Mouse (Mus musculus) thymus, adult 2 months (tissue): Measurements from ENCODE around the gene Daw1. TPM values are rescaled to one million over a fixed set of nuclear protein-coding genes. Genes with fewer than 3 reads are reported as not detected.

Experiments used
- DNase-seq: peaks from one replicate; pipeline ENCODE4 v3.0.0; 2021
- H3K27ac ChIP-seq: fragments of 200-500 bp; 2 replicates; pipeline ENCODE4 v1.5.1; 2012; ENCODE audit warnings: low read length, control low read depth; ENCODE audit not compliant: control insufficient read depth, insufficient read depth
- H3K27me3 ChIP-seq: fragments of 200-500 bp; 2 replicates; pipeline ENCODE4 v1.6.1; 2012; ENCODE audit warnings: mild to moderate bottlenecking, low read length, moderate library complexity, mixed read lengths; ENCODE audit not compliant: control insufficient read depth, insufficient read depth
- H3K36me3 ChIP-seq: fragments of 200-500 bp; 2 replicates; pipeline ENCODE4 v1.6.1; 2012; ENCODE audit warnings: mild to moderate bottlenecking, low read length, moderate library complexity; ENCODE audit not compliant: control insufficient read depth, insufficient read depth
- H3K4me1 ChIP-seq: fragments of 200-500 bp; replicated peaks from 2 replicates; pipeline ENCODE4 v1.6.1; 2012; ENCODE audit warnings: low read length; ENCODE audit not compliant: control insufficient read depth, insufficient read depth
- H3K4me3 ChIP-seq: fragments of 200-500 bp; 2 replicates; pipeline ENCODE4 v1.5.1; 2012; ENCODE audit warnings: mild to moderate bottlenecking, low read length, control low read depth, moderate library complexity; ENCODE audit not compliant: control insufficient read depth, insufficient read depth
- CTCF ChIP-seq: fragments of 200-500 bp; IDR thresholded peaks from 2 replicates; pipeline ENCODE4 v1.5.1; 2012; ENCODE audit warnings: mild to moderate bottlenecking, control low read depth, low read length, moderate library complexity, borderline replicate concordance; ENCODE audit not compliant: control insufficient read depth, poor library complexity, insufficient read depth; ENCODE audit errors: extremely low read depth
- POLR2A ChIP-seq: fragments of 200-500 bp; IDR thresholded peaks from 2 replicates; pipeline ENCODE4 v1.6.1; 2012; ENCODE audit warnings: mild to moderate bottlenecking, low read length, control low read depth, moderate library complexity; ENCODE audit not compliant: control insufficient read depth, poor library complexity, insufficient read depth; ENCODE audit errors: extremely low read depth
- WGBS: fragments of 180-500 bp; shearing (Covaris S2); methylation state at CpG from one replicate; pipeline ENCODE4 v1.1.7; 2018; 5-methylcytosine and 5-hydroxymethylcytosine counted together
- polyA plus RNA-seq: library from polyadenylated mRNA; depleted of rRNA; stranded (reverse); fragments of >200 nt; gene quantifications from 2 replicates; pipeline ENCODE4 v1.2.3, GENCODE M21; 2012; rRNA removed

Daw1 gene
- polyA plus RNA-seq, 1 experiment: not detected

DNA sequence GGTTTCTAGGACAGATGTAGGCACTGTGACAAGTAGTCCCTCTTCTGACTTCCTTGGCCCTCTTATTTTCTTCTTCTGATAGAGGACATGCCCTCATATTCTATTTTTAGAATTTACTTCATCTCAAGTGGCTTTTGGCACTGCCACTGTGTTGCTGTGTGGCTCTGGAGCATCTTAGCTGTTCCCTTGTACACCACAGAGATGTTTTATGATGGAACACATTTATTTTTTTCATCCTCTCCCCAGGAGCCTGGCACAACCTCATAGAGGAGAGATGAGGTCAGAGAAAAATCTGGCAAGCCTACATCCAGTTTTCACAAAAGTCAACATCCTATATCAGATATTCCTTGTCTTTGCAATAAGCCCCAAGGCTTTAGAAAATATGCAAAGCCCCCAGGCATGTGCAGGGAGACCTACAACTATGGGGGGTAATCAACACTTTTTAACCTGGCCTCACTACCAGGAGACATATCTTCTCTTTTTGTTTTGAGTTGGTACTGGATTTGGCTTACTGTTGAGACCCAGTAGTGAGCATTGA is 64.9 kb downstream of the Daw1 start:
- Histone ChIP-seq H3K27ac (no peak overlapping the region), H3K4me1 (no peaks in the 10 kb centered on the region), H3K27me3 (no peaks in the 10 kb centered on the region), H3K4me3 (no peak overlapping the region), H3K36me3 (no peaks in the 10 kb centered on the region)
- TF ChIP-seq POLR2A: no peak
- TF ChIP-seq CTCF: no peak
- no peak for DNase-seq

- H3K27me3 ChIP-seq: no peaks in the 10 kb centered on the region
- DNase-seq: no peak
Measured at GRCm38 (mm10) chr1:83227946-83228345, 68.4 kb downstream of the Daw1 start.

DNA sequence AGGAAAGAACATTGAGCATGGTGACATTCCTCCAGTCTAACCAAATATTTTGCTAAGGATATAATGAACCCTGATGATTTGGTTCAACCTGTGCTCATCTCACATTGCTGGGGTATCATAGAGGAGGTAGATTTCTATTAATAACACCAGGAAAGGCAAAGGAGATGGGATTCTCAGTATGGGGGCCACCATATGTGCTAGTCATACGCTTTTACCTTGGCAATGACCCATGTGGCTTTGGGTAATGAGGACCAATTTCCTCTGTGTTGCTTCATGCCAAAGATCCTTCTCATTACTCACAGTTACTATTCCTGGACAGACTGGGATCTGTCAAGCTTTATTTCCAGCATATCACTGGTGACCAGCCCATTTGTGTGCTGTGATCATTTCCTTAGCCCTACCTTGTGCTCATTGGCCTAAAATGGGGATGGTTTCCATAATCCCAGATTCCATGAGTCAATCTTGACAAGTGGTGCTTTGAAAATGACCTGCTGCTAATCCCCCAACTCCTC is 88.7 kb downstream of the Daw1 start:
- no peak overlapping the region for H3K4me3 ChIP-seq
- TF ChIP-seq CTCF (no peak), POLR2A (no peak)
- 79% methylated on average over 1 of the region's 1 CpGs for WGBS
- no peaks in the 10 kb centered on the region for H3K36me3 ChIP-seq
- H3K4me1 ChIP-seq: no peaks in the 10 kb centered on the region
- no peaks in the 10 kb centered on the region for H3K27me3 ChIP-seq
- no peak overlapping the region for H3K27ac ChIP-seq
- DNase-seq: no peak

More at GRCm38 (mm10) chr1:83227946-83228345, 68.4 kb downstream of the Daw1 start:
- no peak overlapping the region for H3K27ac ChIP-seq
- H3K4me3 ChIP-seq: no peak overlapping the region
- no peaks in the 10 kb centered on the region for H3K4me1 ChIP-seq
- H3K36me3 ChIP-seq: no peaks in the 10 kb centered on the region
- no peak for TF ChIP-seq CTCF
- TF ChIP-seq POLR2A: no peak
- WGBS: 89% methylated on average over 3 of the region's 3 CpGs

GRCm38 (mm10) chr1:83251746-83252145 is 92.2 kb downstream of the Daw1 start:
- H3K36me3 ChIP-seq: no peaks in the 10 kb centered on the region
- no peak for TF ChIP-seq CTCF
- no peak for TF ChIP-seq POLR2A
- no peak overlapping the region for H3K27ac ChIP-seq
- H3K27me3 ChIP-seq: no peaks in the 10 kb centered on the region
- no peaks in the 10 kb centered on the region for H3K4me1 ChIP-seq
- WGBS: 63% methylated on average over 1 of the region's 1 CpGs
- DNase-seq: no peak
- H3K4me3 ChIP-seq: no peak overlapping the region

Other genes with a start within 250 kb of the Daw1 start
- 0.98 and 1.0 TPM in 2 replicates for gene A030005L19Rik, start 246.4 kb upstream of the Daw1 start, polyA plus RNA-seq
- gene A030014E15Rik, start 234.8 kb upstream of the Daw1 start, polyA plus RNA-seq: not detected in 2 replicates
- not detected in 2 replicates for gene Gm6217, start 228.4 kb upstream of the Daw1 start, polyA plus RNA-seq
- gene A030003K21Rik, start 216.4 kb upstream of the Daw1 start, polyA plus RNA-seq: not detected in 2 replicates
- not detected in 2 replicates for gene Gm7544, start 203.7 kb upstream of the Daw1 start, polyA plus RNA-seq
- gene Gm47955, start 199.5 kb upstream of the Daw1 start, polyA plus RNA-seq: not detected in 2 replicates
- gene Gm47959, start 159.2 kb upstream of the Daw1 start, polyA plus RNA-seq: not detected in 2 replicates
- gene Slc19a3, start 121.3 kb upstream of the Daw1 start, polyA plus RNA-seq: 0.06 and 0.07 TPM in 2 replicates
- not detected in 2 replicates for gene Krtap28-10, start 117.3 kb upstream of the Daw1 start, polyA plus RNA-seq
- not detected in 2 replicates for gene Gm47969, start 114.8 kb upstream of the Daw1 start, polyA plus RNA-seq
- gene A030005K14Rik, start 100.4 kb upstream of the Daw1 start, polyA plus RNA-seq: not detected in 2 replicates
- not detected in 2 replicates for gene Krtap28-13, start 98.8 kb upstream of the Daw1 start, polyA plus RNA-seq
- 14.3 and 16.7 TPM in 2 replicates for gene Ccl20, start 43.0 kb upstream of the Daw1 start, polyA plus RNA-seq
- 0.06 and 0.13 TPM in 2 replicates for gene Sphkap, start 248.4 kb downstream of the Daw1 start, polyA plus RNA-seq